Mouse (Mus musculus): ENCODE measurements around the gene Zscan5b. TPM values are rescaled to one million over a fixed set of nuclear protein-coding genes. Genes with fewer than 3 reads are reported as not detected.
"Not testable (repeated sequence)": the region's sequence is repeated elsewhere in the genome, so short reads cannot be mapped to it uniquely, and the experiment has no call there.

Gene Zscan5b
- polyA plus RNA-seq, 1 experiment from 2014 or later: not detected

DNA sequence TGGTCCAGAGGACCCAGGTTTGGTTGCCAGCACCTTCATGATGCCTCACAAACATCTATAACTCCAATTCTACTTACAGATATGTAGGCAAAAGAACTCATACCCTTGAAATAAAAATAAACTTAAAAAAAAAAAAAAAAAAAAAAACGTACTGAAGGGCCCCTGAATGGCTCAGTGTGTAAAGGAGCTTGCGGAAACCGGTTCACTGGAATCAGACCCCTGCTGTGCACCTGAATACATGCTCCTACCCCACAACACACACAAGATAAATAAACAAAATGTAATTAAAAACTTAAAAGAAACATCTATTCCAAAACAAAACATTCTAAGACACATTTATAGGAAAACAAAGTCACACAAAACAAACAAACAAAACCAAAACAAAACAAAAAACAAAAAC is 1.9 kb upstream of the Zscan5b start:
- Histone ChIP-seq H3K4me3 (replicated peaks; ENCODE audit: low read length) (no peak overlapping the region), H3K36me3 (ENCODE audit: control insufficient read depth, insufficient read depth, low read length) (no peaks in the 10 kb centered on the region), H3K27me3 (ENCODE audit: control insufficient read depth, insufficient read depth, low read length) (no peaks in the 10 kb centered on the region), H3K4me2 (ENCODE audit: low read depth, low read length) (no peak overlapping the region), H3K9ac (ENCODE audit: low read length) (no peak overlapping the region), H3K9me3 (replicated peaks; ENCODE audit: control insufficient read depth, low read length) (no peaks in the 10 kb centered on the region), H3K4me1 (ENCODE audit: control insufficient read depth, insufficient read depth, low read length) (no peaks in the 10 kb centered on the region), H3K27ac (ENCODE audit: low read length) (no peak overlapping the region)
- 51% methylated on average over 3 of the region's 3 CpGs for WGBS
- ATAC-seq (ENCODE audit: insufficient read depth, low FRiP score): no peak

DNA sequence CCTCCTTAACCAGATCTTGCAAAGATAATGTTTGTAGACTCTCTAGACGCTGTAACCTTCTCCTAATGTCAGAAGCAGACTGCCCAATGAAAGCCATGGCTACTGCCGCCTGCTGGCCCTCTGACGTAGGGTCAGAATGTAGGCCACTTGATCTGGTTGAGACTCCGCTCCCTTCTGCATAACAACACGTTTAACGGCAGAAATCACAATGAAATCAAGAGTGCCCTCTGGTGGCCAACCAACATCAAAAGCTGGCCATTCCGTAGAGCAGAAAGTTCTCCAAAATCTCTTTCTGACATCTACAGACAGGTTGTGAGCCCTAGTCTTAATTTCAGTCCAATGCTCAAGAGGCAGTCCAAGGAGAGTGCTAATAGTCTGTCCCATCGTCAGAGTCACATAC is 6.4 kb downstream of the Zscan5b start:
- H3K27me3 ChIP-seq (ENCODE audit: control insufficient read depth, insufficient read depth, low read length); H3K36me3 ChIP-seq (ENCODE audit: control insufficient read depth, insufficient read depth, low read length); H3K27ac ChIP-seq (ENCODE audit: low read length); H3K4me2 ChIP-seq (ENCODE audit: low read depth, low read length); ATAC-seq (ENCODE audit: insufficient read depth, low FRiP score); H3K4me3 ChIP-seq (replicated peaks; ENCODE audit: low read length); H3K4me1 ChIP-seq (ENCODE audit: control insufficient read depth, insufficient read depth, low read length); H3K9me3 ChIP-seq (replicated peaks; ENCODE audit: control insufficient read depth, low read length); H3K9ac ChIP-seq (ENCODE audit: low read length): not testable (repeated sequence)
- WGBS: 51% methylated on average over 8 of the region's 8 CpGs

DNA sequence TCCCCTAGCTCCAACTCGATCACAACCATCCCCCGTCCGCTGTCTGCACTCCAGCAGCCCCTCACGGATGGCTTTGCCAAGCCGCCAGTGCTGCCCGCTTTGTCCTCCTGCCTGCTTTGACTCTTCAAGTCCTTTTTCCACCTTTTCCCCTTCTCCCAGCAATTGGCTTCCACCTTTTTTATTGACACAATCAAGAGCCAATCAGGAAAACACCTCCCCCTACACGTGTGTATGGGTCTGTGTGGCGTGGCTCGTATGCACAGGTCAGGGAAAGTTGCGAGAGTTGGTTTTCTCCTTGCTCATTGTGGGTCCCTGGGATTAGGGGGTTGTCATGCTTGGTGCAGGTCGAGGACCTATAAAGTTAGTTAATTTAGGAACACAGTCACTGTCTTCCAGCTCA is 17.7 kb downstream of the Zscan5b start:
- no peak overlapping the region for H3K4me3 ChIP-seq (replicated peaks; ENCODE audit: low read length)
- WGBS: 41% methylated on average over 11 of the region's 11 CpGs
- H3K9ac ChIP-seq (ENCODE audit: low read length): no peak overlapping the region
- no peak overlapping the region for H3K27ac ChIP-seq (ENCODE audit: low read length)
- no peaks in the 10 kb centered on the region for H3K36me3 ChIP-seq (ENCODE audit: control insufficient read depth, insufficient read depth, low read length)
- no peak overlapping the region for H3K4me2 ChIP-seq (ENCODE audit: low read depth, low read length)
- ATAC-seq (ENCODE audit: insufficient read depth, low FRiP score): no peak
- no peaks in the 10 kb centered on the region for H3K27me3 ChIP-seq (ENCODE audit: control insufficient read depth, insufficient read depth, low read length)
- no peaks in the 10 kb centered on the region for H3K9me3 ChIP-seq (replicated peaks; ENCODE audit: control insufficient read depth, low read length)
- no peaks in the 10 kb centered on the region for H3K4me1 ChIP-seq (ENCODE audit: control insufficient read depth, insufficient read depth, low read length)

DNA sequence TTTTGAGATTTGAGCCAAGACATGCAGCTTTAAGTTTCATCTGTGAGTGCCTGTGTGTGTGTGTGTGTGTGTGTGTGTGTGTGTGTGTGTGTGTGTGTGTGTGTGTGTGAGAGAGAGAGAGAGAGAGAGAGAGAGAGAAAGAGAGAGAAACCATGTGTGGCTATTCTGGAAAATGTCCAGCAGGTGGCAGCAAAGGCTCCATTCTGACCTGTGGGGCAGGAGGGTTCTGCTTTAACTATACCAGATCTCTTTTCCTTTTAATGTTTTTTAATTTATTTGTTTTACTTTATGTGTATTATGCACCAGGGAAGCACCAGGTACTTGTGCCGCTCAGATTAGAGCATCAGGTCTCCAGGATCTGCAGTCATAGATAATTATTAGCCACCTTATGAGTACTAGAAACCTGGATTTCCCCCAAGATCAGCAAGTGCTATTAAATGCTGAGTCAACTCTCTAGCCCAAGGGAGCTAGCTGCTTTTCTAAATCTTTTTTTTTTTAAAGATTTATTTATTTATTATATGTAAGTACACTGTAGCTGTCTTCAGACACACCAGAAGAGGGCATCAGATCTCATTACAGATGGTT is 18.9 kb downstream of the Zscan5b start:
- H3K27ac ChIP-seq (ENCODE audit: low read length); H3K4me1 ChIP-seq (ENCODE audit: control insufficient read depth, insufficient read depth, low read length); H3K36me3 ChIP-seq (ENCODE audit: control insufficient read depth, insufficient read depth, low read length); H3K4me3 ChIP-seq (replicated peaks; ENCODE audit: low read length); H3K27me3 ChIP-seq (ENCODE audit: control insufficient read depth, insufficient read depth, low read length); H3K9ac ChIP-seq (ENCODE audit: low read length); H3K9me3 ChIP-seq (replicated peaks; ENCODE audit: control insufficient read depth, low read length); H3K4me2 ChIP-seq (ENCODE audit: low read depth, low read length); ATAC-seq (ENCODE audit: insufficient read depth, low FRiP score): not testable (repeated sequence)
- WGBS: 12% methylated on average over 1 of the region's 1 CpGs

DNA sequence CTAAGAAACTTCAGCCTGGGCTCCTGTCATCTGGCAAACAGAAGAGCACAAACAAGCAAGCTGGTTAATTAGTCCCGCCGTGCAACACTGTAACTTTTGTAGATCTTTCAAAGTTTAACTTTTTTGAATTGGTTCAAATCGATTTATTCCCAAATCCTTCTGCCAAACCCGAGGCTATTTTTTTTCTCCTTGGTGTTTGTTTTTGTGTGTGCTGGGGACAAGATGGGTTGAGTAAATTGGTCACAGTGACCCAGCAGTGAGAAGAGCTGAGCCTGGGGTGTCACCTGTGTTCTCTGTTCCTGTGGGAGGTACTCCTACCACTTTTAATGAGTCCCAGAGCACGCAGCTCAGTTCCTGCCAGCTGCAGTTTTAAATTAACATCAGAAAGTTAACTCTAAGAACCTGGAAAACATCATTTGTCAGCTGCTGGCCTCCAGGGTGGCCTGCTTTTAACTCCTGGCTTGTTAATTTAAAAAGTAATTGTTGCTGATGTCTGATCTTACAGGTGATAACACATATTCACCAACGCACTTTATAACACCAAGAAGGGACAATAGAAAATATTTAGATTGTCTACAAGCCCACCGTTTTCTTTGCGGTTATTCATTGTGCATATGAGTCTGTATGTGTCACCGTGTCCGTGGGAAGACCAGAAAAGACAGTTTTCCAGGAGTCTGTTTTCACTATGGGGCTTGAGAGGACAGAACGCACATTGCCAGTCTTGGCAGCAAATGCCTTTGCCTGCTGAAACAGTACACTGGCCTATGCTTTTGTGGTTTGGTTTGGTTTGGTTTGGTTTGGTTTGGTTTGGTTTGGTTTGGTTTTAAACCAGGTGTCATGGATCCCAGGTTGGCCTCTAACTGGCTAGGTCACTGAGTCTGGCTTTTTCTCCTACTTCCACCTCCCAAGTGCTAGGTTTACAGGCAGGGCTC is 22.5 kb downstream of the Zscan5b start:
- H3K4me1 ChIP-seq (ENCODE audit: control insufficient read depth, insufficient read depth, low read length): no peaks in the 10 kb centered on the region
- 30% methylated on average over 11 of the region's 11 CpGs for WGBS
- H3K27ac ChIP-seq (ENCODE audit: low read length): no peak overlapping the region
- ATAC-seq (ENCODE audit: insufficient read depth, low FRiP score): no peak
- no peaks in the 10 kb centered on the region for H3K27me3 ChIP-seq (ENCODE audit: control insufficient read depth, insufficient read depth, low read length)
- no peaks in the 10 kb centered on the region for H3K9me3 ChIP-seq (replicated peaks; ENCODE audit: control insufficient read depth, low read length)
- H3K36me3 ChIP-seq (ENCODE audit: control insufficient read depth, insufficient read depth, low read length): no peaks in the 10 kb centered on the region
- no peak overlapping the region for H3K9ac ChIP-seq (ENCODE audit: low read length)
- no peak overlapping the region for H3K4me3 ChIP-seq (replicated peaks; ENCODE audit: low read length)
- H3K4me2 ChIP-seq (ENCODE audit: low read depth, low read length): no peak overlapping the region

DNA sequence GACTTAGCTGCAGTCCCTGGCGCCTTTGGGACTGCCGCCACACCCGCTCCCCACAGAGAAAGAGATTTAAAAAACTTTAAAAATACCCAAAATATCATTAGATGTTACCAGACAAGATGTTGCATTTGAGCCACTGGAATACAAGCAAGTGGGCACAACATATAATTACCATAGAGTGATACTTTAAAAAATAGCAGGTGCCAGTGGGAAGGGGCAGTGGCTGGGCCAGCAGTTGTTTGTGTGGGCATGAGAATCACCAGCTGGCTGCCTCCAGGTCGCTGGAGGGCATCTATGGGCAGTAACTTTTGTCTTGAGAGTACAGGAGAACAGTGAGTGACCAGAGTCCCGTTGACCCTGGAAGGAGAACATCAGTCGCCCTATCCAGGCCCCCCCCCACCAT is 30.3 kb downstream of the Zscan5b start, which contains the start of gene Epp13:
Gene Epp13, plus strand, starts transcription at position 301 of the 400 bp plus-strand sequence.
- Histone ChIP-seq H3K4me1 (ENCODE audit: control insufficient read depth, insufficient read depth, low read length) (no peaks in the 10 kb centered on the region), H3K4me3 (replicated peaks; ENCODE audit: low read length) (no peak within 1 kb of the TSS), H3K27ac (ENCODE audit: low read length) (no peak within 1 kb of the TSS), H3K27me3 (ENCODE audit: control insufficient read depth, insufficient read depth, low read length) (no peaks in the 10 kb centered on the region), H3K9me3 (replicated peaks; ENCODE audit: control insufficient read depth, low read length) (no peaks in the 10 kb centered on the region), H3K36me3 (ENCODE audit: control insufficient read depth, insufficient read depth, low read length) (no peaks in the 10 kb centered on the region), H3K9ac (ENCODE audit: low read length) (no peak within 1 kb of the TSS), H3K4me2 (ENCODE audit: low read depth, low read length) (no peak within 1 kb of the TSS)
- ATAC-seq (ENCODE audit: insufficient read depth, low FRiP score): no peak
- WGBS: 81% methylated on average over 6 of the region's 6 CpGs

DNA sequence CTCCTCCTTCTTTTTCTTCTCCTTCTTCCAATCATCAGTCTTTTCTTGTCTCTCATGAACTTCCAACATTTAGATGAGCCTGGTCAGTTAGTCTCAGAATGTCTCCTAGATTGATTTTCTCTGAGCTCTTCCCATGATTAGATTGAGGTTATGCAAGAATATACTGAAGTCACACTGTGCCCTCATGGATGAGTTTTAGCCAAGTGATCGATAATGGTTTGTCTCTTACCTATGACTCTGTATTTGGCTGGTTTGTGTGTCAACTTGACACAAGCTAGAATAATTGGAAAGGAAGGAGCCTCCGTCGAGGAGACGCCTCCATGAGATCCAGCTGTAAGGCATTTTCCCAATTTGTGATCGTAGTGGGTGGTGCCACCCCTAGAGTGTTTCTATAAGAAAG is 32.4 kb downstream of the Zscan5b start:
- ATAC-seq (ENCODE audit: insufficient read depth, low FRiP score): no peak
- Histone ChIP-seq H3K9ac (ENCODE audit: low read length) (no peak overlapping the region), H3K4me3 (replicated peaks; ENCODE audit: low read length) (no peak overlapping the region), H3K4me2 (ENCODE audit: low read depth, low read length) (no peak overlapping the region), H3K27ac (ENCODE audit: low read length) (no peak overlapping the region), H3K9me3 (replicated peaks; ENCODE audit: control insufficient read depth, low read length) (no peaks in the 10 kb centered on the region), H3K27me3 (ENCODE audit: control insufficient read depth, insufficient read depth, low read length) (no peaks in the 10 kb centered on the region), H3K4me1 (ENCODE audit: control insufficient read depth, insufficient read depth, low read length) (no peaks in the 10 kb centered on the region), H3K36me3 (ENCODE audit: control insufficient read depth, insufficient read depth, low read length) (no peaks in the 10 kb centered on the region)
- 90% methylated on average over 5 of the region's 5 CpGs for WGBS

DNA sequence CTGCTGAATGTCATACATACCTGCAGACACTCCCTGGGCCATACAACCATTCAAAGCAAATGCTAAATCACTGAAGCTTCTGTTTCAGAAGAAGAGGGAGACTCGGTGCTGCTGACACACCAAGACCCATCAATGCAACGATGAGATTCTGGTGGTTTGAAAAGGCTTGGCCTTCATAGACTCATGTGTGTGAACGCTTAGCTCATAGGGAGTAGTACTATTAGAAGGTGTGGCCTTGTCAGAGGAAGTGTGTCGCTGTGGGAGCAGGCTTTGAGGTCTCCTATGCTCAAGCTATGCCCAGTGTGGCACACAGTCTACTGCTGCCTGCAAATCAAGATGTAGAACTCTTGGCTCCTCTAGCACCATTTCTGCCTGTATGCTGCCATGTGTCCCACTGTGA is 35.3 kb downstream of the Zscan5b start:
- Histone ChIP-seq H3K4me2 (ENCODE audit: low read depth, low read length) (no peak overlapping the region), H3K4me3 (replicated peaks; ENCODE audit: low read length) (no peak overlapping the region), H3K36me3 (ENCODE audit: control insufficient read depth, insufficient read depth, low read length) (no peaks in the 10 kb centered on the region), H3K9ac (ENCODE audit: low read length) (no peak overlapping the region), H3K4me1 (ENCODE audit: control insufficient read depth, insufficient read depth, low read length) (no peaks in the 10 kb centered on the region), H3K27me3 (ENCODE audit: control insufficient read depth, insufficient read depth, low read length) (no peaks in the 10 kb centered on the region), H3K27ac (ENCODE audit: low read length) (no peak overlapping the region), H3K9me3 (replicated peaks; ENCODE audit: control insufficient read depth, low read length) (no peaks in the 10 kb centered on the region)
- 77% methylated on average over 4 of the region's 4 CpGs for WGBS
- no peak for ATAC-seq (ENCODE audit: insufficient read depth, low FRiP score)
